Mouse (Mus musculus): ENCODE results near the gene Chrna1. TPM values are rescaled to one million over a fixed set of nuclear protein-coding genes. Genes with fewer than 3 reads are reported as not detected.
"Not testable (repeated sequence)": the region's sequence is repeated elsewhere in the genome, so short reads cannot be mapped to it uniquely, and the experiment has no call there.

Chrna1 gene
- polyA plus RNA-seq, 1 experiment from 2014 or later: 0.20 TPM

DNA sequence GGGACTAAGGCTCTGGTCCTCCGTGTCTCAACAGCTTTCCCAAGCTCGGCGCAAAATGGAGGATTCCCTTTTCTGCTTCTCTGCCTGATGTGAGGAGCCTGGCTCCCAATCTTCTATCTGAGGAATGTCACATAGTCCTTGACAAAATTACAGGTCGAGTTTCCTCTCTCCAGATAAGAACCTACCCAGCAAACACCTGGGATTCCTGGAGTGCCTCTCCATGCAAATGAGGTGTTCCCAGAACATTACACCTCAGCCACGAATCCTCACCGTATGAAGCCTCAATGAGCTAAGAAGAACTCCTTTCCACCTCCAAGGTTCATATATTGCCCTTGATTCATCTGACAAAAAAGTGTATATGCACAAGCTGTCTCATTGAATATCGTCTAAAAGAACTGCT, 19.7 kb downstream of the Chrna1 start:
- peak overlapping the region; percentile 74 for H3K4me2 ChIP-seq (ENCODE audit: low read length)
- H3K4me1 ChIP-seq (replicated peaks; ENCODE audit: control insufficient read depth, insufficient read depth, low read length): no peaks in the 10 kb centered on the region; the same call in 1 of the 2 replicates
- no peak overlapping the region for H3K27ac ChIP-seq (ENCODE audit: low read depth)
- no peak overlapping the region for H3K9ac ChIP-seq (ENCODE audit: low read length)
- H3K27me3 ChIP-seq (replicated peaks; ENCODE audit: control insufficient read depth, insufficient read depth, low read length): no peaks in the 10 kb centered on the region
- ATAC-seq (replicated peaks; ENCODE audit: low FRiP score, low TSS enrichment, low read depth) (no peak), DNase-seq (ENCODE audit: low spot score) (no peak)
- no peaks in the 10 kb centered on the region for H3K36me3 ChIP-seq (ENCODE audit: control insufficient read depth, insufficient read depth, low read length)
- H3K4me3 ChIP-seq (ENCODE audit: low read depth, low read length): peak overlapping the region; percentile 38
- no peaks in the 10 kb centered on the region for H3K9me3 ChIP-seq (ENCODE audit: control insufficient read depth, low read length)
- whole genome bisulfite sequencing: 42% methylated on average over 7 of the region's 7 CpGs

DNA sequence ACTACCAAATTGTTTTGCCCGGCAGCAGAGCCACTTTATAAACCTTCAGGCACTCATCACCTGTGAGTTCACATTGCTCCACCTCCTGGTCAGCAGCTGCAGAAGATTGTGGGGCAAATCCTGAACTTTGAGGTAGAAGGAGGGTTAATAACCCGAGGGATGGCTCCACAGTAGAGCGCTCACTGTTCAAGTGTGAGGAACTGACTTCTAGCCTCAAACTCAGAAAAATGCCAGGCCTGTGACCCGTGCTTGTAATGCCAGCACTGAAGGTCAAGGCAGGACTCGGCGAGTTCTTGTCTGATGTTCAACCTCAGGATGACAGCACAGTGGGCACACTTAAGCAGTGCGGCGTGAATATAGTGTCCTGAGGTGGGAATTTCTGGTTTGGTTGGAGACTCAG, 22.2 kb downstream of the Chrna1 start:
- Histone ChIP-seq H3K27me3 (replicated peaks; ENCODE audit: control insufficient read depth, insufficient read depth, low read length) (no peaks in the 10 kb centered on the region), H3K4me2 (ENCODE audit: low read length) (no peak overlapping the region), H3K4me3 (ENCODE audit: low read depth, low read length) (no peak overlapping the region), H3K27ac (ENCODE audit: low read depth) (no peak overlapping the region), H3K36me3 (ENCODE audit: control insufficient read depth, insufficient read depth, low read length) (no peaks in the 10 kb centered on the region), H3K9ac (ENCODE audit: low read length) (no peak overlapping the region), H3K9me3 (ENCODE audit: control insufficient read depth, low read length) (no peaks in the 10 kb centered on the region), H3K4me1 (replicated peaks; ENCODE audit: control insufficient read depth, insufficient read depth, low read length) (no peaks in the 10 kb centered on the region; the same call in 1 of the 2 replicates)
- ATAC-seq (replicated peaks; ENCODE audit: low FRiP score, low TSS enrichment, low read depth) (no peak), DNase-seq (ENCODE audit: low spot score) (no peak)
- WGBS: 77% methylated on average over 8 of the region's 8 CpGs

DNA sequence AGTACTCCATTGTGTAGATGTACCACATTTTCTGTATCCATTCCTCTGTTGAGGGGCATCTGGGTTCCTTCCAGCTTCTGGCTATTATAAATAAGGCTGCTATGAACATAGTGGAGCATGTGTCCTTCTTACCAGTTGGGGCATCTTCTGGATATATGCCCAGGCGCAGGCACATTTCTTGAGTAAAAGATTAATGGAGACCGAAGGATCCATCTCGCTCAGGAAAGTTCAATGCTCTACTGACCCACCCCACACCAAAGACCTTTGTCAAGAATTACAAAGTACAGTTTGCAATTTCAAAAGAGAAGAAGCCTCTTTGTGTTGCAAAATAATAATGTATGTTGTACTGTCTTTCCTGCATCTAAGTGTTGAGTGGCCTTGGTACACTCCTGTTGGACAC, 23.1 kb downstream of the Chrna1 start:
- H3K27me3 ChIP-seq (replicated peaks; ENCODE audit: control insufficient read depth, insufficient read depth, low read length); H3K4me1 ChIP-seq (replicated peaks; ENCODE audit: control insufficient read depth, insufficient read depth, low read length); H3K9ac ChIP-seq (ENCODE audit: low read length); ATAC-seq (replicated peaks; ENCODE audit: low FRiP score, low TSS enrichment, low read depth); H3K9me3 ChIP-seq (ENCODE audit: control insufficient read depth, low read length); H3K27ac ChIP-seq (ENCODE audit: low read depth); H3K4me3 ChIP-seq (ENCODE audit: low read depth, low read length); H3K36me3 ChIP-seq (ENCODE audit: control insufficient read depth, insufficient read depth, low read length); DNase-seq (ENCODE audit: low spot score); H3K4me2 ChIP-seq (ENCODE audit: low read length): not testable (repeated sequence)
- 97% methylated on average over 3 of the region's 3 CpGs for WGBS

DNA sequence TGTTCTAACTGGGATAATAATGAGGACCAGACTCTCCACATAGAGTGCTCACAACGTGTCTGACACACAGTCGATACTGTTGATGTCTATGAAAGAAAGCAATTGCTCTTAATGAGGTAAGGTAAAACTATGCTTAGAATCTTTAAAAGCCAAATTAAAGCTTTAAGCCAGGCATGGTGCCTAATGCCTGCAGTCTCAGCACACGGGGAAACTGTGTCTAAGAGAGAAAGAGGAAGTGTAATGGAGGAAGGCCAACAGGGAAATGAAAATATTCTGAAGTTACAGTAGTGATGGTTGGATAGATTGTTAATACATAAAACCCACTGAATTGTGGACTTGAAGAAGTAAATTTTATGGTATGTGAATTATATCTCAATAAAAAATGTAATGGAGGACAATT, 25.7 kb downstream of the Chrna1 start:
- H3K9ac ChIP-seq (ENCODE audit: low read length): no peak overlapping the region
- H3K4me2 ChIP-seq (ENCODE audit: low read length): no peak overlapping the region
- 83% methylated on average over 3 of the region's 3 CpGs for WGBS
- H3K4me1 ChIP-seq (replicated peaks; ENCODE audit: control insufficient read depth, insufficient read depth, low read length): no peaks in the 10 kb centered on the region
- ATAC-seq (replicated peaks; ENCODE audit: low FRiP score, low TSS enrichment, low read depth) (no peak), DNase-seq (ENCODE audit: low spot score) (no peak)
- no peaks in the 10 kb centered on the region for H3K27me3 ChIP-seq (replicated peaks; ENCODE audit: control insufficient read depth, insufficient read depth, low read length)
- H3K36me3 ChIP-seq (ENCODE audit: control insufficient read depth, insufficient read depth, low read length): no peaks in the 10 kb centered on the region
- no peak overlapping the region for H3K27ac ChIP-seq (ENCODE audit: low read depth)
- H3K4me3 ChIP-seq (ENCODE audit: low read depth, low read length): no peak overlapping the region
- H3K9me3 ChIP-seq (ENCODE audit: control insufficient read depth, low read length): no peaks in the 10 kb centered on the region

DNA sequence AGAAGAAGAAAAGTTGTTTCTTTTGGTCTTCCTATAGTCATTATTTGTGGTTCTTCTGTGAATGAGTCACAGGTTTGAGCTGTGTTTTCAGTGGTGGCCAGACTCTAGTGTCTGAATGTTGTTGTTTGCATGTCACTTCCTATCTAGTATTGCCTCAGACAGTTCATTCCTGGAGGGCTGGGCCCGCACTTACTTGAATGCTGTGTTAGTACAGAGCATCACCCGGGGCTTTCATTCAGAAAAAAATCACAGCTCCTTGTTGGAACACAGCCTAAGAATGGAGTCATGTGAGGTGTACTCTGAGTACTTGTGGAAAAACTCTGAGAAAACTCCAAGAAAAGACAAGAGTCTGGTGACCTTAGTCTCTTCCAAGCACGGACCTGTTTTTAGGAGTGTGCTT, 27.2 kb downstream of the Chrna1 start:
- whole genome bisulfite sequencing: 78% methylated on average over 3 of the region's 3 CpGs
- Histone ChIP-seq H3K27me3 (replicated peaks; ENCODE audit: control insufficient read depth, insufficient read depth, low read length) (no peaks in the 10 kb centered on the region), H3K4me3 (ENCODE audit: low read depth, low read length) (no peak overlapping the region), H3K9ac (ENCODE audit: low read length) (no peak overlapping the region), H3K27ac (ENCODE audit: low read depth) (no peak overlapping the region), H3K9me3 (ENCODE audit: control insufficient read depth, low read length) (no peaks in the 10 kb centered on the region), H3K4me2 (ENCODE audit: low read length) (no peak overlapping the region), H3K4me1 (replicated peaks; ENCODE audit: control insufficient read depth, insufficient read depth, low read length) (no peaks in the 10 kb centered on the region), H3K36me3 (ENCODE audit: control insufficient read depth, insufficient read depth, low read length) (no peaks in the 10 kb centered on the region)
- DNase-seq (ENCODE audit: low spot score): no peak
- no peak for ATAC-seq (replicated peaks; ENCODE audit: low FRiP score, low TSS enrichment, low read depth)

DNA sequence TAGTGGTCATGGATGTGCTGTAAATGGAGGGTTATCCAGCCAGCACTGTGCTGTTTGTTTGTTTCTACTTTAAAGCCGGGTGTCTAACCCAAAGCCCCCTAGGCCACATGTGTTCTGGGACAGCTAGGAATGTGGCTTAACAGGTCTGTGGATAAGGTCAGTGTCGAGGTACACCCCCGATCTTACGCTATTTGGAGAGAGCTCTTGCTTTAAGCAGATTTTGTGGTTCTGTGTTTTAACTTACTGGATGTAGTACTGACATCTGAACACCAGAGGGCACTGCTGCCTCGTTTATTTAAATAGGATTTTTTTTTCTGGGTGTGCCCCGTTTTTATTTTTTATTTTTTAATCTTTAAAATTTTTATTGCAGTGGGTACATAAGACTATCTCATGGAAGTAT, 29.4 kb downstream of the Chrna1 start:
- no peaks in the 10 kb centered on the region for H3K36me3 ChIP-seq (ENCODE audit: control insufficient read depth, insufficient read depth, low read length)
- H3K4me1 ChIP-seq (replicated peaks; ENCODE audit: control insufficient read depth, insufficient read depth, low read length): no peaks in the 10 kb centered on the region
- no peak overlapping the region for H3K4me2 ChIP-seq (ENCODE audit: low read length)
- H3K27me3 ChIP-seq (replicated peaks; ENCODE audit: control insufficient read depth, insufficient read depth, low read length): no peaks in the 10 kb centered on the region
- H3K9ac ChIP-seq (ENCODE audit: low read length): no peak overlapping the region
- no peaks in the 10 kb centered on the region for H3K9me3 ChIP-seq (ENCODE audit: control insufficient read depth, low read length)
- no peak overlapping the region for H3K4me3 ChIP-seq (ENCODE audit: low read depth, low read length)
- DNase-seq (ENCODE audit: low spot score): peak; percentile 73
- no peak overlapping the region for H3K27ac ChIP-seq (ENCODE audit: low read depth)
- ATAC-seq (replicated peaks; ENCODE audit: low FRiP score, low TSS enrichment, low read depth): no peak
- WGBS: 17% methylated on average over 6 of the region's 6 CpGs

DNA sequence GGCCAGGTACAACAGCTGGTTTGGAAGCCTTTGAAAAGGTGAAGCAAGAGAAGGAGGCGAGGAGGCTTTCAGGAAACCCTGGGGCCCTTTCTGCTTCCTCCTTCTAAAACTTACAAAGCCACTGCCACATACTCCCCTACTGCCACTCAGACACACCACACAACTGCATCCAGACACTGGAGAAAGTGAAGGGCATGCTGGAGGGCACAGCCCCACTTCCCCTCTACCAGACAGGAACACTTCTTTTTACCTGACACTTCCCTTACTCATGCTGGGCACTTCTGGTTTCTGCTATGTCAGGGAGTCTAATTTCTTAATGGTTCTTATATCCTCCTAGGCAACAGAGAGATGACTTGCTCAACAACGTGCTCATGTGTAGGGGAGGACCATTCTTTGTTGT, 31.6 kb downstream of the Chrna1 start:
- no peak for ATAC-seq (replicated peaks; ENCODE audit: low FRiP score, low TSS enrichment, low read depth)
- no peak overlapping the region for H3K4me3 ChIP-seq (ENCODE audit: low read depth, low read length)

DNA sequence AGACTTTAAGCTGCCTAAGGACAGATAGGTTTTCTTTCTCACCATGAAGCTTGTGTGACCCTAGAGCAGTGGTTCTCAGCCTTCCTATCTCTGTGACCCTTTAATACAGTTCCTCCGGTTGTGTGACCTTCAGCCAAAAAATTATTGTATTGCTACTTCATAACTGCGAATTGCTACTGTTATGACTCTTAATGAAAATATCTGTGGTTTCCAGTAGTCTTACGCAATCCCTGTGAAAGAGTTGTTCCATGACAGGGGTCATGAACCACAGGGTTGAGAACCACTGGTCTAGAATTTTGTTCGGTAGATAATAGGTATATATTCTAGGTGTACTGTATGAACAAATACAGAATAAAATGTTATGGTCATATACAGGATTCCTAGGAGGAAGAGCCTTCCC, 32.9 kb downstream of the Chrna1 start:
- no peak for DNase-seq (ENCODE audit: low spot score)
- Histone ChIP-seq H3K9ac (ENCODE audit: low read length) (no peak overlapping the region), H3K4me3 (ENCODE audit: low read depth, low read length) (no peak overlapping the region), H3K4me2 (ENCODE audit: low read length) (no peak overlapping the region), H3K27me3 (replicated peaks; ENCODE audit: control insufficient read depth, insufficient read depth, low read length) (no peaks in the 10 kb centered on the region), H3K27ac (ENCODE audit: low read depth) (no peak overlapping the region), H3K9me3 (ENCODE audit: control insufficient read depth, low read length) (no peaks in the 10 kb centered on the region), H3K4me1 (replicated peaks; ENCODE audit: control insufficient read depth, insufficient read depth, low read length) (no peaks in the 10 kb centered on the region), H3K36me3 (ENCODE audit: control insufficient read depth, insufficient read depth, low read length) (no peaks in the 10 kb centered on the region)
- ATAC-seq (replicated peaks; ENCODE audit: low FRiP score, low TSS enrichment, low read depth): no peak
- 89% methylated on average over 4 of the region's 4 CpGs for WGBS

More for the DNA sequence above, 31.6 kb downstream of the Chrna1 start:
- H3K27me3 ChIP-seq (replicated peaks; ENCODE audit: control insufficient read depth, insufficient read depth, low read length): no peaks in the 10 kb centered on the region
- no peaks in the 10 kb centered on the region for H3K9me3 ChIP-seq (ENCODE audit: control insufficient read depth, low read length)
- no peaks in the 10 kb centered on the region for H3K4me1 ChIP-seq (replicated peaks; ENCODE audit: control insufficient read depth, insufficient read depth, low read length)
- no peak overlapping the region for H3K4me2 ChIP-seq (ENCODE audit: low read length)
- no peak overlapping the region for H3K9ac ChIP-seq (ENCODE audit: low read length)
- no peak overlapping the region for H3K27ac ChIP-seq (ENCODE audit: low read depth)
- DNase-seq (ENCODE audit: low spot score): no peak
- WGBS: 69% methylated on average over 2 of the region's 2 CpGs
- no peaks in the 10 kb centered on the region for H3K36me3 ChIP-seq (ENCODE audit: control insufficient read depth, insufficient read depth, low read length)

DNA sequence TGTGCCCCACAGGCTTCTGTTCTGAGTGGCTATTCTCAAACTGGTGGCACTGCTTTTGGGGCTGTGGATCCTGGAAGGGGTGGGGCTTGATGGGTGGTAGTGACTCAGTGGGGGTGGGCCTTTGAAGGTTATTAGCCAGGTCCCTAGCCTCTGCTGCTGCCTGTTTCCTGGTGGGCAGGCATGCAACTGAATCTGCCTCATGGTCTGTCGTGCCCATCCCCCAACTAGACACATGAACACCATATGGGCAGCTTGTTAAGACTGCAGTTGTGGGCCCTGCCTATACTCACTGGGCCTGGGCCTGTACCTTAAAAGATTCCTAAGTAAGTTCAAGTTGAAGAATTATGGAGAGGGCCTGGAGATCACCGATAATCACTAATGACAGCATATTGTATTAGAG, 34.6 kb downstream of the Chrna1 start:
- no peak for DNase-seq (ENCODE audit: low spot score)
- no peaks in the 10 kb centered on the region for H3K36me3 ChIP-seq (ENCODE audit: control insufficient read depth, insufficient read depth, low read length)
- no peak overlapping the region for H3K4me3 ChIP-seq (ENCODE audit: low read depth, low read length)
- no peaks in the 10 kb centered on the region for H3K27me3 ChIP-seq (replicated peaks; ENCODE audit: control insufficient read depth, insufficient read depth, low read length)
- no peaks in the 10 kb centered on the region for H3K9me3 ChIP-seq (ENCODE audit: control insufficient read depth, low read length)
- no peak for ATAC-seq (replicated peaks; ENCODE audit: low FRiP score, low TSS enrichment, low read depth)
- H3K4me2 ChIP-seq (ENCODE audit: low read length): no peak overlapping the region
- H3K4me1 ChIP-seq (replicated peaks; ENCODE audit: control insufficient read depth, insufficient read depth, low read length): peaks cover 2% of the 10 kb centered on the region
- whole genome bisulfite sequencing: 88% methylated on average over 2 of the region's 2 CpGs
- no peak overlapping the region for H3K27ac ChIP-seq (ENCODE audit: low read depth)
- H3K9ac ChIP-seq (ENCODE audit: low read length): no peak overlapping the region

Data from intestine, embryonic 14.5 days (tissue).